Mouse (Mus musculus) heart, embryonic 10.5 days (tissue): Measurements from ENCODE around the gene Tra2b. TPM values are rescaled to one million over a fixed set of nuclear protein-coding genes. Genes with fewer than 3 reads are reported as not detected.
"Not testable (repeated sequence)": the region's sequence is repeated elsewhere in the genome, so short reads cannot be mapped to it uniquely, and the experiment has no call there.

Source experiments
- DNase-seq: peaks from one replicate; pipeline ENCODE4 v3.0.0-alpha.2; 2017; ENCODE audit warnings: low spot score
- H3K27ac ChIP-seq: fragments of 300-500 bp; sonication (generic); 2 replicates; pipeline ENCODE4 v1.5.1; 2016; ENCODE audit warnings: mild to moderate bottlenecking
- H3K27me3 ChIP-seq: fragments of 300-500 bp; sonication (generic); 2 replicates; pipeline ENCODE4 v1.6.1; 2016; ENCODE audit warnings: mild to moderate bottlenecking; ENCODE audit not compliant: poor library complexity, insufficient read depth, severe bottlenecking
- H3K36me3 ChIP-seq: fragments of 300-500 bp; sonication (generic); 2 replicates; pipeline ENCODE4 v1.6.1; 2016; ENCODE audit warnings: mild to moderate bottlenecking, moderate library complexity
- H3K4me1 ChIP-seq: fragments of 300-500 bp; sonication (generic); 2 replicates; pipeline ENCODE4 v1.6.1; 2016; ENCODE audit warnings: mild to moderate bottlenecking
- H3K4me3 ChIP-seq: fragments of 300-500 bp; sonication (generic); 2 replicates; pipeline ENCODE4 v1.5.1; 2016; ENCODE audit warnings: mild to moderate bottlenecking, moderate library complexity
- H3K9me3 ChIP-seq: fragments of 300-500 bp; sonication (generic); 2 replicates; pipeline ENCODE4 v1.6.1; 2016; ENCODE audit warnings: mild to moderate bottlenecking, moderate library complexity
- WGBS: fragments of 180-500 bp; shearing (Covaris S2); methylation state at CpG from one replicate; pipeline ENCODE4 v1.1.7; 2016; 5-methylcytosine and 5-hydroxymethylcytosine counted together
- polyA plus RNA-seq: library from polyadenylated mRNA; unstranded; fragments of >200 nt; fragmentation: Nextera tagmentation; extraction: Ambion mirVana; gene quantifications from 2 replicates; pipeline ENCODE4 v1.2.1, GENCODE M21; 2016

Gene Tra2b
- polyA plus RNA-seq, 1 experiment from 2014 or later = 375 TPM

- Histone ChIP-seq H3K27me3 (no peaks in the 10 kb centered on the region), H3K36me3 (0 out of 2 replicates have a peak, but pooled peaks cover 2% of the 10 kb centered on the region), H3K4me1 (peaks cover 10% of the 10 kb centered on the region; the same call in 1 of the 2 replicates), H3K27ac (peak overlapping the region; percentile 97), H3K9me3 (no peaks in the 10 kb centered on the region), H3K4me3 (peak overlapping the region; percentile 92)
- peak; percentile 87 for DNase-seq
- under 1% methylated on average over 81 of the region's 81 CpGs for WGBS
These were observed 600 bp downstream of the Tra2b start for GRCm38 (mm10) chr16:22264962-22265848.

- no peak for DNase-seq
These were observed 1.4 kb downstream of the Tra2b start for GRCm38 (mm10) chr16:22264232-22264961.

GRCm38 (mm10) chr16:22263124-22263523 lies 2.7 kb downstream of the Tra2b start:
- Histone ChIP-seq H3K27ac (no peak overlapping the region), H3K4me1 (peaks cover 10% of the 10 kb centered on the region; the same call in 1 of the 2 replicates), H3K4me3 (peak overlapping the region; percentile 92), H3K9me3 (no peaks in the 10 kb centered on the region), H3K27me3 (no peaks in the 10 kb centered on the region), H3K36me3 (0 out of 2 replicates have a peak, but pooled peaks cover 2% of the 10 kb centered on the region)
- no peak for DNase-seq

More at GRCm38 (mm10) chr16:22264232-22264961, 1.4 kb downstream of the Tra2b start:
- Histone ChIP-seq H3K27me3 (no peaks in the 10 kb centered on the region), H3K4me3 (peak overlapping the region; percentile 92), H3K27ac (peak overlapping the region; percentile 97), H3K4me1 (peaks cover 10% of the 10 kb centered on the region; the same call in 1 of the 2 replicates), H3K36me3 (0 out of 2 replicates have a peak, but pooled peaks cover 2% of the 10 kb centered on the region), H3K9me3 (no peaks in the 10 kb centered on the region)
- 2% methylated on average over 16 of the region's 16 CpGs for WGBS

GRCm38 (mm10) chr16:22261563-22261962 lies 4.2 kb downstream of the Tra2b start:
- Histone ChIP-seq H3K4me1 (peaks cover 9% of the 10 kb centered on the region; the same call in 1 of the 2 replicates), H3K36me3 (0 out of 2 replicates have a peak, but pooled peaks cover 2% of the 10 kb centered on the region), H3K27ac (no peak overlapping the region), H3K4me3 (no peak overlapping the region), H3K27me3 (no peaks in the 10 kb centered on the region), H3K9me3 (no peaks in the 10 kb centered on the region)
- DNase-seq = no peak
- 85% methylated on average over 2 of the region's 2 CpGs for WGBS

- H3K27ac ChIP-seq = no peak overlapping the region
- no peaks in the 10 kb centered on the region for H3K9me3 ChIP-seq
- no peaks in the 10 kb centered on the region for H3K27me3 ChIP-seq
- 72% methylated on average over 3 of the region's 3 CpGs for WGBS
- H3K4me1 ChIP-seq = 0 out of 2 replicates have a peak, but pooled peaks cover 6% of the 10 kb centered on the region
- no peak for DNase-seq
- 0 out of 2 replicates have a peak, but pooled peaks cover 2% of the 10 kb centered on the region for H3K36me3 ChIP-seq
- 0 out of 2 replicates have a peak overlapping the region, but pooled peaks have one; percentile 8 for H3K4me3 ChIP-seq
These were observed 5.2 kb downstream of the Tra2b start for GRCm38 (mm10) chr16:22260423-22261143.

- not testable (repeated sequence) for H3K27me3 ChIP-seq, DNase-seq, H3K9me3 ChIP-seq, H3K4me1 ChIP-seq, H3K27ac ChIP-seq, H3K4me3 ChIP-seq
- WGBS = 89% methylated on average over 6 of the region's 6 CpGs
- H3K36me3 ChIP-seq = peaks cover 72% of the 10 kb centered on the region
These were observed 13.6 kb downstream of the Tra2b start for GRCm38 (mm10) chr16:22252255-22252654.

GRCm38 (mm10) chr16:22250307-22250706 lies 15.5 kb downstream of the Tra2b start:
- H3K27me3 ChIP-seq = no peaks in the 10 kb centered on the region
- H3K27ac ChIP-seq = no peak overlapping the region
- no peak for DNase-seq
- no peak overlapping the region for H3K4me3 ChIP-seq
- no peaks in the 10 kb centered on the region for H3K9me3 ChIP-seq
- peaks cover 83% of the 10 kb centered on the region for H3K36me3 ChIP-seq
- no peaks in the 10 kb centered on the region for H3K4me1 ChIP-seq
- 94% methylated on average over 5 of the region's 5 CpGs for WGBS

- 92% methylated on average over 3 of the region's 3 CpGs for WGBS
- no peak overlapping the region for H3K27ac ChIP-seq
- H3K27me3 ChIP-seq = no peaks in the 10 kb centered on the region
- no peak for DNase-seq
- H3K36me3 ChIP-seq = peaks cover 85% of the 10 kb centered on the region
- H3K9me3 ChIP-seq = no peaks in the 10 kb centered on the region
- no peaks in the 10 kb centered on the region for H3K4me1 ChIP-seq
- no peak overlapping the region for H3K4me3 ChIP-seq
These were observed 16.1 kb downstream of the Tra2b start for GRCm38 (mm10) chr16:22249754-22250153.

GRCm38 (mm10) chr16:22242239-22242866 lies 23.5 kb downstream of the Tra2b start:
- H3K9me3 ChIP-seq = no peaks in the 10 kb centered on the region
- H3K27ac ChIP-seq = no peak overlapping the region
- no peaks in the 10 kb centered on the region for H3K4me1 ChIP-seq
- no peak overlapping the region for H3K4me3 ChIP-seq
- DNase-seq = no peak
- H3K36me3 ChIP-seq = peaks cover 71% of the 10 kb centered on the region
- 92% methylated on average over 2 of the region's 2 CpGs for WGBS
- no peaks in the 10 kb centered on the region for H3K27me3 ChIP-seq

- WGBS = 83% methylated on average over 6 of the region's 6 CpGs
- Histone ChIP-seq H3K4me3 (no peak overlapping the region), H3K9me3 (no peaks in the 10 kb centered on the region), H3K27ac (no peak overlapping the region), H3K4me1 (no peaks in the 10 kb centered on the region), H3K27me3 (no peaks in the 10 kb centered on the region), H3K36me3 (peaks cover 71% of the 10 kb centered on the region)
- no peak for DNase-seq
These were observed 24.2 kb downstream of the Tra2b start for GRCm38 (mm10) chr16:22241376-22242238.

GRCm38 (mm10) chr16:22240856-22241255 lies 24.9 kb downstream of the Tra2b start:
- H3K27me3 ChIP-seq = no peaks in the 10 kb centered on the region
- no peaks in the 10 kb centered on the region for H3K4me1 ChIP-seq
- 90% methylated on average over 5 of the region's 5 CpGs for WGBS
- H3K4me3 ChIP-seq = no peak overlapping the region
- peaks cover 69% of the 10 kb centered on the region for H3K36me3 ChIP-seq
- H3K27ac ChIP-seq = no peak overlapping the region
- no peaks in the 10 kb centered on the region for H3K9me3 ChIP-seq
- DNase-seq = no peak
